Mouse (Mus musculus) frontal cortex, postnatal 36 days (tissue): Measurements from ENCODE around the gene Sppl2c.
"Not testable (repeated sequence)": the region's sequence is repeated elsewhere in the genome, so short reads cannot be mapped to it uniquely, and the experiment has no call there.

Experiments used
- DNase-seq, 2 experiments: peaks; one replicate each; pipeline ENCODE4 v3.0.0; 2022; ENCODE audit warnings: low spot score in 2 of 2

The Sppl2c gene

DNA sequence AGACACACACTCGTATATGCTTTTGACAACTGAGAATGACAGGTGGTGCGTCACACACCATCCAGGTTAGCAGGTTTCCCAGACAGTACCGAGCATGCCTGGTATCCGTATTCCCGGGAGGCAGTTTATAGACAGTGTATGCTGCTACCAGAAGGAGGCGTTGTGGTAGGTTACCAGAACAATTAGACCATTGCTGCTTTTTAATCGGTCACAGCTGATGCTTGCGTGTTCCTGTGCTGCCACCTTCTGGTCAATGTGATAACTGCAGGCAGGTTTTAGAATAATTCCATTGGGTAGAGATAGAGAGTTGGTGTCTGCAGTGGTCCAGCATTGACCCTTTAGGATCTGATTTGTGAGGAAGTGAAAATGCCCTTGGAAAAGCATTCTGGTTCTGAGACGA, 9.7 kb downstream of the Sppl2c start:
- peak; percentile 92 to 97 for DNase-seq

DNA sequence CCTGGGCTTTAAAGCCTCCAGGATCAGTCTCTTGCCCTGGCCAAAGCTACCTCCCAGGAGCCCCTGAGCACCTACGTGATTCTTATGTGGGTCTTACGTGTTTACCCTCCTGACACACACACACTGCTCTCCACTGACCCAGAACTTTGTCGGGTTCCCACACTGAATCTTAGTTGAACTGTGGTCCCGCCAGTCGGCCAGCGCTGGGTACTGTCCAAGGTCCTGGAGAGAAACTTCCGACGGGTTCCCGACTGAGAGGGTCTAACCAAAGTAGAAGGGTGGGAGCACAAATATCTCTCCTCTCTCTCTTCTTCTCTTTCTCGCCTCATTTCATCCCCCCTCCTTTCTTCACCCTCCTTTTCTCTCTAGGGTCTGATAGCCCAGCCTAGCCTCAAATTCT, 11.7 kb downstream of the Sppl2c start:
- no peak for DNase-seq

DNA sequence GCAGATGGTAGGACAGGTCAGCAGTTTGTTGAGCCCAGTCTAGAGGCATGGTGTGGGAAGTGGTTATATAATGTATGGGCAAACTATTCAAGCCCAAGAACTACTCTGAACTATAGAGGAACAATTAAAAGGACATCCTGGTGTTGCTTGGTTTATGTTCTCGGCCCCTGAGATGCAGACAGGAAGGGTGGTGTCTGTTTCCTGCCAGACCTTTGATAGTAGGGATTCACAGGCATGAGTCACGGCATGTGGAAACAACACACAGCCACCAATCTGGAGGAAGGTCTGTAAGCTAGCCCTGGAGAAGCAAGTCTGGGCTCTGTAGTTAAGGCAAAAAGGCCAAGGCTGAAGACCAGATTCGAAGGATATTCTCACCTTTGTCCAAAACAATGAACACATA, 17.1 kb downstream of the Sppl2c start:
- no peak for DNase-seq

DNA sequence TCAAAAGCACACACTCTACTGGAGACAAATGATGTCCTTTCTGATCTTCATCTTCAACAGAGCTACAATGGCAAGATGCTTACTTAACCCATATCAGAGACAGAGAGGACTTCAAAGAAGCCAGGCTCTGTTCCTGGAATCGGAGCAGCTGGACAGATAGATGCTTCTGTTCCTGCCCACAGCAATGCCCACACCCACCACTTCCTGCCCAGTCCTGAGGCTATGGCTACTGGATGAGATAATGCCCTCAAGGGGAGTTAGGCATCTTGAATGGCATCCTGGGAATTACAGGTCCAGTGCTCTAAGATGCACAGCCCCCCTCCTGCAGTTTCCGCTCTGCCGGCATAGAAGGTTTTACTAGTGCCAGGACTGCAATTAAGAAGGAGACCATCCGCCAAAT, 20.4 kb downstream of the Sppl2c start:
- no peak for DNase-seq

DNA sequence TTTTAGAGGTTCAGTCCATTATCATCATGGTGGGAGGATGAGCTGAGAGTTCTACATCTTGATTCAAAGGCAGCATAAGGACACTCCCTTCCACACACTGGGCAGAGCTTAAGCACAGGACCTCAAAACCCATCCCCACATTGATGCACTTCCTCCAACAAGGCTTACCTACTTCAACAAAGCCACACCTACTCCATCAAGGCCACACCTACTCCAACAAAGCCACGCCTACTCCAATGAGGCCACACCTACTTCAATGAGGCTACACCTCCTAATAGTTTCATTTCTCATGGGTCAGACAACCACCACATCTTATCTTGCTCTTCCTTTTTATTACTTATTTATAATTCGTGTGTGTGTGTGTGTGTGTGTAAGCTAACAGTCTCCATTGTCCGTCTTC, 22.9 kb downstream of the Sppl2c start:
- no peak for DNase-seq

DNA sequence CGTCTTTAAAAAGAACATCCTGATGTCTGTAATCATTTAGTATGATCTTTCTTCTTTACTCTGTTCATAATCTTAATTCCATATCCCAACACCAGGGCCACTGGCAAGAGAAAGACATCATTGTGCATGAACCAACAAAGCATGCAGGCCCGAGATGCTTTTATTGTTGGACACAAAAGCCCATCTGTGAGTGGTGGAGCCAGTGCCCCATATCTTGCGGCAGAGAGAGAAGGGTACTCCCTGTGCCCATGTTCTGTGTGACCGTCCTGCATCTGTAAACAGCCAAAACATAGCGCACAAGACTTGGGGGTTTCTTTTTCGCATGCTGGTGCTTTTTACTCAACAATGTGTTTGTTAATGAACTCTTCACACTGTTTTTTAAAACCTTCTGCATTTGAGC, 25.1 kb downstream of the Sppl2c start:
- no peak for DNase-seq

DNA sequence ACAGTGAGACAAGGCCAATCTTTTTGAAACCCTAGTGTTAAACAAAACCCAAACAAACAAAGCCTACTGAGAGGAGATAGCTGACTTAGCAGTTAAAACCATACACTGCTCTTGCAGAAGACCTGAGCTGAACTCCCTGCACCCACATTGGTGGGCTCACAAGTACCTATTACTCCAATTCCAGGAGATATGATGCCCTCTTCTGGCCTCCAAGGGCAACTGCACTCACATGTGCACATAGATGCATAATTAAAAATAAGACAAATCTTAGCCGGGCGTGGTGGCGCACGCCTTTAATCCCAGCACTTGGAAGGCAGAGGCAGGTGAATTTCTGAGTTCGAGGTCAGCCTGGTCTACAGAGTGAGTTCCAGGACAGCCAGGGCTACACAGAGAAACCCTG, 28.0 kb downstream of the Sppl2c start:
- DNase-seq = not testable (repeated sequence)

DNA sequence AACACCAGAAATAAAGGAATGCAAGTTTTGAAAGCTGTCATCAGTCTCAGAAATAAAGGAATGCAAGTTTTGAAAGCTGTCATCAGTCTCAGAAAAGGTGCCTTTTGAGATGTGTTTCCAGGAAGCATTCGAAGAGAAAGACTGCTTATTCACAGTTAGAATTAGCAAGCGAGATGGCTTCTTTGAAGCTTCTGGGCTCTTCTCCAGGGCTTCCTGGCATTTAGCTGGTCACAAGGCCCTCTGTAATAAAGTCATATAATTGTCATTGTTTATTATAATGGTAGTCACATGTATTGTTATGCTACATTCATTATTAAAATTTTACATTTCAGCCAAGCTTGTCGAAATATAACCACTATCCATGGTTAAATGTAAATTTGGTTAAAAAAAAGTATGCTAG, 31.9 kb downstream of the Sppl2c start:
- no peak for DNase-seq

DNA sequence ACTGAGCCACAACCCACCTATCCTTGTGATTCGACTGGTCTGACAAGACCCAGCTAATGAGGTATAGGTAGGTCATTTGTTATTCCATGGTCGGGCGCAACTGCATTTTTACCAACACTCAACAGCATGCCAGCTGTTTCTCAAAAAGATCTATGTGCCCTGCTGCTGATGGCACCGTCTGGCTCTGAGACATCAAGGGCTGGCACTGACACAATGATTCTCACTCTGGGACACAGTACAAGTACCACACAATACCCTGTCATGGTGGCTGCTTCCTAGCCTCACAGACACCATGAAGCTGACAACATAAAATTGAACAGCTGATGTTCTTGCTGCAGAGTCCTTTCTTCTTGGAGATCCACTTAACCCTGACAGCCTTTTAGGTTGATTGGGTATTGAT, 34.2 kb downstream of the Sppl2c start:
- no peak for DNase-seq

DNA sequence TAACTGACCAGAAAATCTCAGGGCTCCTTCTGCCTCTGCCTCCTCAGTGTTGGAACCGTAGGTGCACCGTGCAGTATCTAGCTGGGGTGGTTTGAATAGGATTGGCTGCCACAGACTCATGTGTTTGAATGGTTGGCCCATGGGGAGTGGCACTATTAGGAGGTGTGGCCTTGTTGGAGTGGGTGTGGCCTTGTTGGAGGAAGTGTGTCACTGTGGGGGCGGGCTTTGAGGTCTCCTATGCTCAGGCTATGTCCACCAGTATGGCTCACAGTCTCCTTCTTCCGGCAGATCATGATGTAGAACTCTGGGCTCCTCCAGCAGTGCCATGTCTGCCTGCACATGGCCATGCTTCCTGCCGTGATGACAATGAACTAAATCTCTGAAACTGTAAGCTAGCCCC, 35.6 kb downstream of the Sppl2c start:
- no peak for DNase-seq

DNA sequence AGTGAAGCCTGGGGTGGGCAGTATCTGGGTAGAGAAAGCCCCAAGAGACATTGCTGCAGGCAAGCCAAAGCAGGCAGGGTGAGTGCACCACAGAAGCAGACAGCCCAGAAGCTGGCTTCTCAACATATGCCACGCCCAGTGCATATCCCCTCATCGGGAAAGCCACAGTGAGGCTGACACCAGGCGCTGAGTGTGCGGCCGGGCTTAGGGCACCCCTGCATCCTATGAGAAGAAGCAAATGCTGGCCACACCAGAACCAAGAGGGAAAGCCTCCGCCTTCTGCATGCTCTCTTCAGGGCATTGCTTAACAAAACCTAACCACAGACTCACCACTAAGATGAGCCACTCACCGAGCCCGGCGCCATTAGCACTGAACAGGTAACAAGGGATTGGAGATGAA, 37.2 kb downstream of the Sppl2c start:
- no peak for DNase-seq

DNA sequence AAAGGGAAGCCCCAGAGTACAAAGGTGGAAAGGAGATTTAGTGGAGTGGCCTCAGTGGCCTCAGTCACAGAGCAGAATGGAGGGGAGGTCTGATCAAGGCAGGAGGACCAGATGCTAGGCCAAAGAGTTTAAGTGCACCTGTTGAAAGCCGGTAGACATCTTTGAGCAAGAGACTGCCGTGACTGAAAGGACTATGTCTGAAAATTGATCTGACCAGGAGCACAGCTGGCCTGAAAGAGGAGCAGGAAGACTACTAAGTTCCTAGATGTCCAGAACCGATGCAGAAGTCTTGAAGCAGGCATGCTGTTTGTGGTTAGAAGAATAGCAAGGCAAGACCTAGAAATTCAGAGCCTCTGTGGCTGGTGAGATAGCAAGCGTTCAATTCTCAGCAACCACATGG, 43.3 kb downstream of the Sppl2c start:
- DNase-seq = no peak

DNA sequence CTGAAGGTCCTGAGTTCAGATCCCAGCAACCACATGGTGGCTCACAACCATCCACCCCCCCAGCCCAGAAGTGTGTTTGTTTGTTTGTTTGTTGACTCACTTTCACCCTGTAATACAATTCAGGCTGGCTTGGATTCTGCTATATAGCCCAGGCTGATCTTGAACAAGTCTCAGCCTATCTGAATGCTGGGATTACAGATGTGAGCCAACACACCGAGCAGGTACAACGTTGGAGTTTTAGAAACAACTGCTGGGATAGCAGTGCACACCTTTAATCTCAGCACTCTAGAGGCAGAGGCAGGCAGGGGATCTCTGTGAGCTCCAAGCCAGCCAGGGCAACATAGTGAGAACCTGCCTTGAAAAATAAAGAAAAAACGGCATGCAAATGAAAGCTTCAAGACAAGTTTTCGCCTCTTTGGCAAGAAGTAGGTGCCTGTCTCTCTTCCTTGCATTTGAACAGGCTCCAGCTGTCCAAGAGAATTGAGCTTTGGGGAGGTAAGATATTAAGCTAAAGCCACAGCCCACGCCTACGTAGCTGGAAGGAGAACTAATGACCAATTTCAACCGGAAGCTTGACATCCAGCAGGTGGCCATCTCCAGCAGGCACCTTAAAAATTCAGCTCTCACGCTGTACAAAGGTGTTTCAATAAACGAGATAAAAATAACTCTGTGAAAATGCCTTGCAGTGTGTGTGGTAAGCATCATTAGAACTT, 44.1 kb downstream of the Sppl2c start:
- DNase-seq = no peak

DNA sequence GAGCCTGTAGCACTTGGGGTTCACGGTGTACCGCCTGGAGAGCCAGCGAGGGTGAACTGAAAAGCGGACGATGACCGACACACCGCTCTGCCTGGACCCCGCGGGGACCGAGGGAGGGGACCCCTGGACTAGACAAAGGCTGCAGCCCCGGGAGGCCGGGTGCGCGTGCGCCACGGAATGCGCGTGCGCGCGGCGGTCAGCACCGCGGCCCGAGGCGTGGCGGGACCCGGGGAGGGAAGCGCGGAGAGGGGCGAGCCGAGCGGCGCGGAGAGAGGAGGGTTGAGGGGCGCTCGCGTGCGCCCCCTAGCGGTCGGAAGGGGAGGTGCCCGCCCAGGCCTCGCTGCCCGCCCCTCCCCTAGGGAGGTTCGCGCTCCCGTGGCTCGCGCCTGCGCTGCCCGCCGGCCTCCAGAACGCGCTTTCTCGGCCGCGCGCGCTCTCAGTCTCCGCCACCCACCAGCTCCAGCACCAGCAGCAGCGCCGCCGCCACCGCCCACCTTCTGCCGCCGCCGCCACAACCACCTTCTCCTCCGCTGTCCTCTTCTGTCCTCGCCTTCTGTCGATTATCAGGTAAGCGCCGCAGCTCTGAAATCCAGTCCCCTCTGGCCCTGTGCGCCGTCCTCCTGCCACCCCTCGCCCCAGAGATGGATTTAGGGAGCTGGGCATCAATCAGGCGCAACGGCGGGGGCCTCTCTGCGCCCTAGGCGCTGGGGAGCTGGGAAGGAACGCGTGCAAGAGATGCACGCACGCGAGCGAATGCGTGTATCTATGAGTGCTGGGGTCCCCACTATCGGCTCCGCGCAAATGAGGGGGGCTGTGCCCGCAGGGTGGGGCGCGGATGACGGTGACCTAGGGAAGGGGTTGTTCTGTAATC, 45.1 kb downstream of the Sppl2c start, which contains the start of gene Mapt:
Gene Mapt (plus strand): TSS at position 350 of the 871 bp plus-strand sequence.
- DNase-seq = peak; percentile 93 to 94

DNA sequence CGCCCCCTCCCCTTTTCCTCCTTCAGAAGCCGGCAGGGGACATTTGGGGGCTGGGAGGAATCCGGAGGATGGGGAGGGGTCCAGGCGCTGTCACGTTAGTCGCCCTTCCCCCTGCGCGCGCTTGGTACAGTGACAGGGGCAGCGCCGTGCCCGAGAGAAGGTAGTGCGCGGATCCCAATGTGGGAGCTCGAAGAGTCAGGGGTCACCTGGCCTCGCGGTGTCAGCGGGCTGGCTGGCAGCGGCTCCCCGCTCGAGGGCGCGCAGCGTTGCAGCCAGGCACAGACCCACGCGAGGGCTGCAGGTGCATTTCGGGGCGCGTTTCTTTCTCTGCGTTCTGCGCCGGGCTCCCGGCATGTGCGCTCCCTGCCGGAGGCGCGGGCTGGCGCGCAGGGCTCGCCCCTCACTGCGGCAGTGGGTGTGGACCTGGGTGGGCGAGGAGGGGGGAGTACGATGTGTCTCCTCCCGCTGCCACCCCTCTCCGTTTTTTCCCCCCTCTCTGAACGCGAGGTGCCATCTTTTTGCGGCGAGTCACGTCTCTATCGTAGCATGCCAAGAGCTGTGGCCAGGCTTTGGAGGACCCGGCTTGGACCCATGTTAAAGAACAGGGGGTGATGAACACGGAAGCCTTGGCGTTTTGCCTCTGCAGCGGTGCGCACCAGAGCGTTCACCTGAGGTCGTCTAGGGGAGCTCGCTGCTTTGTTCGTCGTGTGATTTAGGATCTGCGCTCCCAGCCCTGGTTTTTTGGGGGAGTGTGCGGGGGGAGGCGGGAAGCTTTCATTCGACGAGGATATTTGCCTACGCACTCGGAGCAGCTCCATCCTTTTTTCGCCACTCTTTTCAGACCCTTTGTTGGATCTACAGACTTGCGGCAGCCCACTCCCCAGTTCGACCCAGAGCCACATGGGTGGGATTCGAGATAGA, 46.3 kb downstream of the Sppl2c start:
- peak; percentile 74 to 76 for DNase-seq

DNA sequence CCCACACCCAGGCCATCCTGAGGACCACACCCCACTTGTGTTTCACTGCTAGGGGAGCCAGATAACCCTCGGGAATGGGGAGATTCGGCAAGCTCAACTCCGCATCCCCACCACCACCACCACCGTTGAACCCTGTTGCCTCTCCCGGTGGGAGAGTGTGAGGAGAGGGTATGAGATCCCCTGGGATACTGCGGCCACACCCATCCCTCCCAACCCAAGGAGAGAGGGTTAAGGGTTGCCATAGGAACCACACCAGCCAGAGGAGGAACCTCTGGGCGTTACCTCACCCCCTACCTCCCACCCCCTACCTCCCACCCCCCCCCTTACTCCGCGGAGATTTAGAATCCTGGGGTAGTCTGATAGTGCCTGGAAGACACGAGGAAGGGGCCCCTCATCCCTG, 47.0 kb downstream of the Sppl2c start:
- DNase-seq = no peak

DNA sequence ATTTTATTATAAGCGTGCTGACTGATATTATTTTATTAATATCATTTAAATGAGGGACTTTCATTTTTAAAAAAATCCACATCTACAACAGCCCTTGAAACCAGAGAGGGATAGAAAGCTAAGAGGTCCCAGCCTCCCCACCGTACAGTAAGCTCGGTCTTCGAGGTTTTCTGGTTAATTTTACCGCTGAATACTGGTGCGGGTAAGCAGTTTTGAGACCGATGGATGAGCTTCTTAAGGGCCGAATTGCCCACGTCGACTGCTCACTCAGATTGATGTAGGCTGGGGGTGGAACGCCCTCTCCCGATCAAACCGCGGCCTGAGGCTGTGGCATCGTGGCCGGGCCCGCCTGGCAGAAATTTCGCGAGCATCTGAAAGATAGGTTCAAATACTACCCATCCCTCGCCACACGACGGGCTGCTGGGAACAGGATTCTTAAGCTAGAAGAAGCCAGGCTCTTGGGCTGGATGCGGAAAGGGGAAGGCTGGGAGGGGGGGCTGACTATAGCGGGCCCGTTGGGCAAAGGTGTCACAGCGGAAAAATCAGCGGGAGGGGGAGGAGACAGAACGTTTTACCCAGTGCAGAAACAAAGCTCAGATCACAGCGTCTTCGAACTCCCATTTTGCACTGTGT, 47.6 kb downstream of the Sppl2c start:
- DNase-seq = no peak

DNA sequence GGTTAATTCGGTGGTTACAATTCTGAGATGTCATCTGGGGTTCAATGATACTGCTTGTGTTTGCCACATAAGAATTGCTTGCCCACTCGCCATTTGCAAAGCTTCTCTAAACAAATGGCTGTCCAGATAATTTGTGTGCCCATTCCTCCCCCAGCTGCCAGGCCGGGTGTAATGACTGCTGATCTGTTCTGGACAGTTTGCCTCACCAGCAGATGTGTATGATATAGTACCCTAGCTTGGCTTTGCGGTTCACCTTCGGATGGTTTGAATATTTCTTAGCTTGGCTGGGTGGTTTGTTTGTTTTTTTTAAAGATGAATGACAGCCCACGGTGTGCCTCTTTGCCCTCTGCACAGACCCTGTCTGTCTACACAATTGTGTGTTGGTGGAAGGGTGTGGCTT, 48.6 kb downstream of the Sppl2c start:
- DNase-seq = no peak

DNA sequence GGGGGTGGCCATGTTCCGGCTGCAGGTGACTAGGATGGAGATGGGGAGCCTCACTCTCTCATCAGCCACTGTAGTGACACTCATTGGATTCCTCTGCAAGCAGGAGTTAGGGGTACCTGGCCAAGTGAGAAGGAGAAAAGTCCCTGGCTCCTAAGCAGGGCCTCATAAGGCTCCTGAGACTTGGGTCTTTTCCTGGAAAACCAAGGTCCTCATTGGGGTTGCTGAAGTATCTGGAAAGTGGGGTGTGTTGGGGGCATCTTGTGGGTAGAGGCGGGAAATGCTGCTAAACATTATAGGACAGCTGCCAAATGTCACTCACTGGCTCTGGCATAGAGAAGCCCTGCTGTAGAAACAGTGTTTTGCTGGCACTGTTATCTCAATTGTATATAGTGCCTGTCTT, 49.8 kb downstream of the Sppl2c start:
- DNase-seq = no peak

DNA sequence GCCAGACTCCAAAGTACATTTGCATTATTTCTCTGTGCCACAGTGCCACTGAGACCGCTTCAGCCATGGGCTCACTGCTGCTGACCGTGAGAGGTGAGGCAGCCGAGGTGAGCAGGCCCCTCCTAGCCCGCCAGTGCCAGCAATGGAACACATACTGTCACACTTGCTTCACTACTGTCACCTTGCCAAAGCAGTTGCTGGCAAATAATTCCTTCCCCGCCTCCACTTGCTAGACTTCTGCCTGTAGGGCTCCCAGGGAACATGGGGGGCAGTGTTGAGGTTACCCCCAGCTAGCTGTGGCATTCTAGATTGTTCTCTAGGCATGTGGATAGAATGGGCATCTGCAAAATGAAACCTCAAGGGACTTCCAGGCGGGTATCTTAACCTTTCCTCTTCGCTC, 51.1 kb downstream of the Sppl2c start:
- peak in 1 of 2 experiments; percentile 65 for DNase-seq

DNA sequence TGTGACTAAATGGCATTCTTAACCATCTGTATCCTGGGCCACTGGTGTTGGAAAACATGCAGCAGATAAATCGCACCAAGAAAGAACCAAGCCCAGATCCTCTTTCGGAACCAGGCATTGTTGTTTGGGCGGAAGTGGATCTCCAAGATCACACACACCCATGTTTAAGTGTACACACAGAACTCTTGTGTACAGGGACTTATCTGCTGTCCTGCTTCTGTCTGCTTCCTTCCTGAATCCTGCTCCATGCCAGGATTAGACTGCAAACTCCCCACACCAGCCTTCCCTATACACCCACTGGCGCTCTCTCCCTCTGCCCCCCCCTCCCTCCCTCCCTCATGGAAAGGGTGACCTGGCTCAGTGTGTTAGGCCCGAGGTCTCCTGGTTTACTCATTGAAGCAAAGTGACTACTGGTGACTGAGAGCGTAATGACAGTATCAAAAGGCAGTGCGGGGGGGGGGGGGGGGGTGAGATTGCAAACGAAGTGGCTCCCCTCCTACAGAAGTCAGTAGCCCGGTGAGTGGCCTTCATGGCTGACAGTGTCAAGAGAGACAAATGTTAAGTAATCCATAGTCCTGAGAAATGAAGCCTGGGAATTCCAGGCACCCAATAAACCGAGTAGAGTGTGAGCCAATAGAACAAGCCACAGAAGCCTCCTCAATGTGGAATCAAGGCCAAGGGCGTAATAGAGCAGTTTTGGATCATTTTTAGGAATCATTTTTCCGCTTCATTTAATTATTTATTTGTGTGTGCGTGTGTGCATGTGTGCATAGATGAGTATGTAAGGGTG, 52.0 kb downstream of the Sppl2c start:
- no peak for DNase-seq
